7 mouse cellular contexts compared by ENCODE assay signal in genomic region chr3:89087338-89088110, GRCm38 (mm10). TPM values are rescaled to one million over a fixed set of nuclear protein-coding genes. Genes with fewer than 3 reads are reported as not detected.
DNase-seq lines count a peak whose midpoint lies in the region; ATAC-seq lines count a peak whose summit lies in the region.

No protein-coding gene starts in this region.

- H3K4me2 ChIP-seq in midbrain, embryonic 14.5 days (ENCODE audit: low read length), result no peak overlapping the region

- intact Hi-C loops in left cerebral cortex, postnatal 4 days (cut with DNase I), result no loop called here

- H3K9ac ChIP-seq in midbrain, embryonic 14.5 days (replicated peaks; ENCODE audit: low read length), result no peak overlapping the region

- H3K36me3 ChIP-seq in midbrain, embryonic 14.5 days (ENCODE audit: control insufficient read depth, insufficient read depth, low read length), result peaks cover 51% of the 10 kb centered on the region

- H3K4me1 ChIP-seq in midbrain, embryonic 14.5 days (ENCODE audit: control insufficient read depth, insufficient read depth, low read length), result peaks cover 16% of the 10 kb centered on the region; the same call in 1 of the 2 replicates

- 0 out of 2 replicates have a peak, but pooled peaks cover 4% of the 10 kb centered on the region for H3K27me3 ChIP-seq in midbrain, embryonic 14.5 days (ENCODE audit: control insufficient read depth, insufficient read depth, low read length)

- H3K9me3 ChIP-seq in midbrain, embryonic 14.5 days (ENCODE audit: control insufficient read depth, low read length), result no peaks in the 10 kb centered on the region

- H3K4me3 ChIP-seq in midbrain, embryonic 14.5 days (replicated peaks; ENCODE audit: low read depth, low read length), result no peak overlapping the region

- WGBS in midbrain, embryonic 14.5 days, result 34% methylated on average over 21 of the region's 21 CpGs

- no peak overlapping the region for H3K27ac ChIP-seq in midbrain, embryonic 14.5 days (replicated peaks; ENCODE audit: low read depth, low read length)

- ATAC-seq in midbrain, embryonic 14.5 days (ENCODE audit: low FRiP score, low TSS enrichment), result no peak

- DNase-seq in NIH3T3 (ENCODE audit: low read depth), result peak; percentile 76
- peak; percentile 66 for DNase-seq in c-Kit-negative CD71-positive TER-119-positive erythroid progenitor cells, embryonic 14.5 days (ENCODE audit: low read depth, low spot score)
- DNase-seq in forelimb bud, embryonic 11.5 days (ENCODE audit: low read depth, low spot score), result peak; percentile 81
- DNase-seq in induced T-regulatory cell, adult 2 months (ENCODE audit: low read depth), result peak; percentile 96
- peak; percentile 88 for DNase-seq in left cerebral cortex, postnatal 4 days
- peak; percentile 88 for DNase-seq in midbrain, embryonic 14.5 days
- DNase-seq in spleen, postnatal 14 days (ENCODE audit: low spot score in 2 of 2), result peak; percentile 74 to 85

RNA-seq across cellular contexts. Expression of gene Rusc1, which starts 5.6 kb away (rescaled TPM):
- total RNA-seq in left cerebral cortex, postnatal 4 days (2021), result 100 to 1,000 TPM; 189 to 196 TPM
- polyA plus RNA-seq in midbrain, embryonic 14.5 days (2014; fragmentation: Nextera tagmentation; extraction: Ambion mirVana), result 90.1 and 107 TPM in 2 replicates

RNA-seq across cellular contexts. Expression of gene Gm43738, which starts 13.4 kb away (rescaled TPM):
- not detected for total RNA-seq in left cerebral cortex, postnatal 4 days (2021)
- not detected in 2 replicates for polyA plus RNA-seq in midbrain, embryonic 14.5 days (2014; fragmentation: Nextera tagmentation; extraction: Ambion mirVana)

RNA-seq across cellular contexts. Expression of gene Fdps, which starts 14.2 kb away (rescaled TPM):
- total RNA-seq in left cerebral cortex, postnatal 4 days (2021), result 100 to 1,000 TPM; 314 to 352 TPM
- polyA plus RNA-seq in midbrain, embryonic 14.5 days (2014; fragmentation: Nextera tagmentation; extraction: Ambion mirVana), result 364 and 475 TPM in 2 replicates

RNA-seq across cellular contexts. Expression of gene Pklr, which starts 48.4 kb away (rescaled TPM):
- under 1 TPM; 0.14 to 0.66 TPM for total RNA-seq in left cerebral cortex, postnatal 4 days (2021)
- 0.07 and 0.29 TPM in 2 replicates for polyA plus RNA-seq in midbrain, embryonic 14.5 days (2014; fragmentation: Nextera tagmentation; extraction: Ambion mirVana)
